Mouse (Mus musculus) neural tube, embryonic 10.5 days (tissue): ENCODE results near the gene Fcer2a.
A peak's percentile ranks its signal among the peaks of the same experiment; 100 is the strongest.

Source experiments
- DNase-seq: peaks from one replicate; pipeline ENCODE4 v3.0.0-alpha.2; 2017; ENCODE audit warnings: low spot score; ENCODE audit errors: extremely low spot score

Fcer2a gene

GRCm38 (mm10) chr8:3694121-3694520 is at the start of gene Fcer2a:
TSS of gene Fcer2a (minus strand) at chr8:3694175.
- DNase-seq = no peak

- DNase-seq = no peak
These were observed 43.0 kb upstream of the Fcer2a start for GRCm38 (mm10) chr8:3736947-3737346.

GRCm38 (mm10) chr8:3735599-3735998 is 41.6 kb upstream of the Fcer2a start:
- DNase-seq = no peak

GRCm38 (mm10) chr8:3734084-3734483 is 40.1 kb upstream of the Fcer2a start:
- no peak for DNase-seq

- no peak for DNase-seq
These were observed 27.1 kb upstream of the Fcer2a start for GRCm38 (mm10) chr8:3721041-3721440.

- DNase-seq = no peak
These were observed 26.6 kb upstream of the Fcer2a start, which contains the start of gene Clec4g for GRCm38 (mm10) chr8:3720551-3720950. TSS of gene Clec4g (minus strand) at chr8:3720651.

GRCm38 (mm10) chr8:3718559-3718958 is 24.6 kb upstream of the Fcer2a start:
- peak; percentile 66 for DNase-seq

GRCm38 (mm10) chr8:3717321-3717954 is 23.5 kb upstream of the Fcer2a start:
- no peak for DNase-seq

- no peak for DNase-seq
These were observed 17.7 kb upstream of the Fcer2a start for GRCm38 (mm10) chr8:3711646-3712045.

GRCm38 (mm10) chr8:3710312-3710711 is 16.3 kb upstream of the Fcer2a start:
- no peak for DNase-seq

- DNase-seq = no peak
These were observed 13.6 kb upstream of the Fcer2a start for GRCm38 (mm10) chr8:3707611-3708010.

GRCm38 (mm10) chr8:3705711-3706110 is 11.7 kb upstream of the Fcer2a start:
- no peak for DNase-seq

- DNase-seq = no peak
These were observed 7.5 kb upstream of the Fcer2a start for GRCm38 (mm10) chr8:3701491-3701890.

- DNase-seq = no peak
These were observed 3.2 kb downstream of the Fcer2a start for GRCm38 (mm10) chr8:3690774-3691173.

- no peak for DNase-seq
These were observed 6.4 kb downstream of the Fcer2a start for GRCm38 (mm10) chr8:3687537-3687936.

- DNase-seq = no peak
These were observed 8.6 kb downstream of the Fcer2a start for GRCm38 (mm10) chr8:3685422-3685821.

- no peak for DNase-seq
These were observed 9.4 kb downstream of the Fcer2a start for GRCm38 (mm10) chr8:3684530-3684929.

GRCm38 (mm10) chr8:3683408-3684176 is 10.4 kb downstream of the Fcer2a start:
- DNase-seq = no peak

- no peak for DNase-seq
These were observed 11.5 kb downstream of the Fcer2a start for GRCm38 (mm10) chr8:3682435-3682834.

- DNase-seq = no peak
These were observed 14.3 kb downstream of the Fcer2a start for GRCm38 (mm10) chr8:3679656-3680055.

- DNase-seq = no peak
These were observed 14.7 kb downstream of the Fcer2a start for GRCm38 (mm10) chr8:3679236-3679635.

GRCm38 (mm10) chr8:3678831-3679230 is 15.1 kb downstream of the Fcer2a start:
- no peak for DNase-seq
